Mouse (Mus musculus): ENCODE results near the gene Acy3. TPM values are rescaled to one million over a fixed set of nuclear protein-coding genes. Genes with fewer than 3 reads are reported as not detected.

Acy3 gene
- polyA plus RNA-seq, 2 experiments: 9.1 to 10.8 TPM

DNA sequence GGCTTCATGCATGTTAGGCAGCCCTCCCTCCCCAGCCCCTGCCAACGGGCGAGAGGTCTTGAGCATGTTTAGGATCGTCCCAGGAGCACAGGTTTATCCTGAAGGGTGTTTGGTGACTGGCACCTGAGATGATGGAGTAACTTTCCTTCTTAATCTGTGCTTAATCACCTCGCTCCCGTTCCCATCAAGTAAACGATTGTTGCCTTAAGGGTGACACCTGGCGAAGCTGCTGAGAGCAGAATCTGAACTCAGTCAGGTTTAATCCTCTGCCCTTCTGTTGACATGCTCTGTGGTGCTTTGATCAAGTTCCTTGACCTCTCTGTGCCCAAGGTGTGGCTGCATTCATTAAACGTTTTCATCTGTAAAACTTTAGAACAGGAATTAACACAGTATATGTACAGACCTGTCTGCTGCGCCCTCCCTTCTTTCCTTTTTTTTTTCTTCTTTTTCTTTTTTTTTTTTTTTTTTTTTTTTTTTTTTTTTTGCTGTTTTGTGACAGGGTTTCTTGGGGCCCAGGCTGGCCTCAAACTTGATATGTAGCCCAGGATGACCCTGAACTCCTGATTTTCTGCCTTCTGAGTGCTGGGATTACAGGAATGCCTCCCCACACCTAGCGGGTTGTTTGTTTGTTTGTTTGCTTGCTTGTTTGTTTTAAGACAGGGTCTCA is 31.7 kb downstream of the Acy3 start:
- Histone ChIP-seq H3K9me3 (ENCODE audit: control insufficient read depth, low read length) (no peaks in the 10 kb centered on the region), H3K4me3 (ENCODE audit: insufficient read depth in 1 of 2, low read depth in 2 of 2, low read length in 2 of 2) (no peak overlapping the region), H3K36me3 (replicated peaks; ENCODE audit: control insufficient read depth, insufficient read depth, low read depth) (no peaks in the 10 kb centered on the region), H3K27me3 (ENCODE audit: control insufficient read depth, insufficient read depth, low read length) (no peaks in the 10 kb centered on the region), H3K27ac (no peak overlapping the region), H3K4me1 (replicated peaks; ENCODE audit: control insufficient read depth in 2 of 2, insufficient read depth in 2 of 2, low read length in 1 of 2) (peaks cover 22 to 30% of the 10 kb centered on the region in 2 experiments), H3K9ac (replicated peaks) (no peak overlapping the region), H3K4me2 (ENCODE audit: low read depth) (no peak overlapping the region)
- WGBS (ENCODE audit: insufficient replicate concordance): 65% methylated on average over 10 of the region's 10 CpGs
- ATAC-seq (ENCODE audit: insufficient read depth) (no peak), DNase-seq (ENCODE audit: low read depth in 3 of 3, low spot score in 3 of 3) (no peak)
- no peak for TF ChIP-seq CTCF (IDR thresholded peaks at IDR 0.05; ENCODE audit: low read depth)
- TF ChIP-seq EP300 (IDR thresholded peaks at IDR 0.05; ENCODE audit: low read depth): no peak

- Histone ChIP-seq H3K27me3 (ENCODE audit: control insufficient read depth, insufficient read depth, low read length) (no peaks in the 10 kb centered on the region), H3K4me2 (ENCODE audit: low read depth) (peak overlapping the region; percentile 22; the same call in 1 of the 2 replicates), H3K27ac (no peak overlapping the region), H3K36me3 (replicated peaks; ENCODE audit: control insufficient read depth, insufficient read depth, low read depth) (no peaks in the 10 kb centered on the region), H3K9ac (replicated peaks) (peak overlapping the region; percentile 16; the same call in 1 of the 2 replicates), H3K4me1 (replicated peaks; ENCODE audit: control insufficient read depth in 2 of 2, insufficient read depth in 2 of 2, low read length in 1 of 2) (peaks cover 15 to 24% of the 10 kb centered on the region in 2 experiments), H3K4me3 (ENCODE audit: insufficient read depth in 1 of 2, low read depth in 2 of 2, low read length in 2 of 2) (no peak overlapping the region), H3K9me3 (ENCODE audit: control insufficient read depth, low read length) (no peaks in the 10 kb centered on the region)
- TF ChIP-seq EP300 (IDR thresholded peaks at IDR 0.05; ENCODE audit: low read depth): no peak
- peak; percentile 88 for TF ChIP-seq CTCF (IDR thresholded peaks at IDR 0.05; ENCODE audit: low read depth)
- DNase-seq (ENCODE audit: low read depth in 3 of 3, low spot score in 3 of 3) (peak; percentile 62 to 69 (median 68)), ATAC-seq (ENCODE audit: insufficient read depth) (peak; percentile 71)
- WGBS (ENCODE audit: insufficient replicate concordance): 34% methylated on average over 18 of the region's 18 CpGs
Observed at GRCm38 (mm10) chr19:4018743-4019583, 32.6 kb downstream of the Acy3 start.

DNA sequence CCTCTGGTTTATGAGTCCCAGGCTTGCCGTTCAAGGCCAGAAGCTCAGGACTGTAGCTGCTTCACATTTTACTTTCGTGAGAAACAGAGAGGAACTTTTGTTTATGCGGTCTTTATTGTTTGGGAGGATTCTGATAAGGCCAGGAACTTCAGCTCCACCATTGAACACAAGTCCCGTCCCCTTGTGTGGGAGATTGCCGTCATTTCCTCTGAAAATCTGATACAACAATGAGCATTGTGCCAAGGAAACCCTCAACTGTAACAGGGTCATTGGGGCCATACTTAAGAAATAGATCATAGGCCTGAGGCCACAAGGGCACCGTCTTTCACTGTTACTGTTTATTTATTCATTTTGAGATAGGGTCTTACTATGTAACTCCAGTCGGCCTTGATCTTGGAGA is 36.8 kb downstream of the Acy3 start:
- no peak for ATAC-seq (ENCODE audit: insufficient read depth)
- WGBS (ENCODE audit: insufficient replicate concordance): 46% methylated on average over 7 of the region's 7 CpGs
- H3K27me3 ChIP-seq (ENCODE audit: control insufficient read depth, insufficient read depth, low read length): no peaks in the 10 kb centered on the region
- DNase-seq (ENCODE audit: low read depth in 3 of 3, low spot score in 3 of 3): no peak
- H3K4me2 ChIP-seq (ENCODE audit: low read depth): no peak overlapping the region
- no peaks in the 10 kb centered on the region for H3K36me3 ChIP-seq (replicated peaks; ENCODE audit: control insufficient read depth, insufficient read depth, low read depth)
- no peak overlapping the region for H3K27ac ChIP-seq
- no peak overlapping the region for H3K9ac ChIP-seq (replicated peaks)
- no peak overlapping the region for H3K4me3 ChIP-seq (ENCODE audit: insufficient read depth in 1 of 2, low read depth in 2 of 2, low read length in 2 of 2)
- H3K4me1 ChIP-seq (replicated peaks; ENCODE audit: control insufficient read depth in 2 of 2, insufficient read depth in 2 of 2, low read length in 1 of 2): peaks cover 0 to 11% of the 10 kb centered on the region in 2 experiments; a peak in 2 of 4 replicates
- no peaks in the 10 kb centered on the region for H3K9me3 ChIP-seq (ENCODE audit: control insufficient read depth, low read length)
- TF ChIP-seq CTCF (IDR thresholded peaks at IDR 0.05; ENCODE audit: low read depth) (no peak), EP300 (IDR thresholded peaks at IDR 0.05; ENCODE audit: low read depth) (no peak)

DNA sequence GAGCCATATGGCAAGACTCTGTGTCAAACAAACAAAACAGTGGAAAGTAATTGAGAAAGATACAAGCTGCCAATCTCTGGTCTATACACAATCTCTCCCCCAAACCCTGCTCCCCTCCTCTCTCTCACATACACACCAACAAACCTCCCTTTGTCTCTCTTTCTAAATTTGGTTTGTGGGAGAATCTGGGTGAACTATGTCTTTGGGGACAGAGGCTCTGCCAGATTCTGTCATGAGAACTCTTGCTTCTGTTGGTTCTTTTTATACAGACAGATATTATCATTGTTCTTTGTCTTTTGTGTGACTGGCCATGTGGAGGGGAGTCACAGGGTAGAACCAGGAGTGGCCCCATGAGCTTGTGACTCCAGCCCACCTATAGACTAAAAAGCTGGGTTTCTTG is 41.2 kb downstream of the Acy3 start:
- Histone ChIP-seq H3K4me3 (ENCODE audit: insufficient read depth in 1 of 2, low read depth in 2 of 2, low read length in 2 of 2) (no peak overlapping the region), H3K27me3 (ENCODE audit: control insufficient read depth, insufficient read depth, low read length) (no peaks in the 10 kb centered on the region), H3K9ac (replicated peaks) (no peak overlapping the region), H3K9me3 (ENCODE audit: control insufficient read depth, low read length) (no peaks in the 10 kb centered on the region), H3K4me1 (replicated peaks; ENCODE audit: control insufficient read depth in 2 of 2, insufficient read depth in 2 of 2, low read length in 1 of 2) (peaks cover 0 to 1% of the 10 kb centered on the region in 2 experiments; a peak in 2 of 4 replicates), H3K4me2 (ENCODE audit: low read depth) (no peak overlapping the region), H3K36me3 (replicated peaks; ENCODE audit: control insufficient read depth, insufficient read depth, low read depth) (no peaks in the 10 kb centered on the region), H3K27ac (no peak overlapping the region)
- ATAC-seq (ENCODE audit: insufficient read depth) (no peak), DNase-seq (ENCODE audit: low read depth in 3 of 3, low spot score in 3 of 3) (no peak)
- TF ChIP-seq EP300 (IDR thresholded peaks at IDR 0.05; ENCODE audit: low read depth) (no peak), CTCF (IDR thresholded peaks at IDR 0.05; ENCODE audit: low read depth) (no peak)

- Histone ChIP-seq H3K4me3 (ENCODE audit: insufficient read depth in 1 of 2, low read depth in 2 of 2, low read length in 2 of 2) (no peak overlapping the region), H3K9ac (replicated peaks) (no peak overlapping the region), H3K4me2 (ENCODE audit: low read depth) (no peak overlapping the region), H3K27me3 (ENCODE audit: control insufficient read depth, insufficient read depth, low read length) (no peaks in the 10 kb centered on the region), H3K4me1 (replicated peaks; ENCODE audit: control insufficient read depth in 2 of 2, insufficient read depth in 2 of 2, low read length in 1 of 2) (peaks cover 0 to 17% of the 10 kb centered on the region in 2 experiments; a peak in 2 of 4 replicates), H3K9me3 (ENCODE audit: control insufficient read depth, low read length) (no peaks in the 10 kb centered on the region), H3K36me3 (replicated peaks; ENCODE audit: control insufficient read depth, insufficient read depth, low read depth) (no peaks in the 10 kb centered on the region; the same call in 1 of the 2 replicates), H3K27ac (no peak overlapping the region)
- TF ChIP-seq EP300 (IDR thresholded peaks at IDR 0.05; ENCODE audit: low read depth) (no peak), CTCF (IDR thresholded peaks at IDR 0.05; ENCODE audit: low read depth) (no peak)
- no peak for ATAC-seq (ENCODE audit: insufficient read depth)
- no peak for DNase-seq (ENCODE audit: low read depth in 3 of 3, low spot score in 3 of 3)
- WGBS (ENCODE audit: insufficient replicate concordance): 47% methylated on average over 7 of the region's 7 CpGs
Observed at GRCm38 (mm10) chr19:4032668-4033067, 46.3 kb downstream of the Acy3 start.

All from liver, embryonic 14.5 days (tissue).